Mouse (Mus musculus): ENCODE data around the gene Pemt. TPM values are rescaled to one million over a fixed set of nuclear protein-coding genes. Genes with fewer than 3 reads are reported as not detected.

The Pemt gene
- polyA plus RNA-seq, 1 experiment from 2014 or later = 8.3 TPM

DNA sequence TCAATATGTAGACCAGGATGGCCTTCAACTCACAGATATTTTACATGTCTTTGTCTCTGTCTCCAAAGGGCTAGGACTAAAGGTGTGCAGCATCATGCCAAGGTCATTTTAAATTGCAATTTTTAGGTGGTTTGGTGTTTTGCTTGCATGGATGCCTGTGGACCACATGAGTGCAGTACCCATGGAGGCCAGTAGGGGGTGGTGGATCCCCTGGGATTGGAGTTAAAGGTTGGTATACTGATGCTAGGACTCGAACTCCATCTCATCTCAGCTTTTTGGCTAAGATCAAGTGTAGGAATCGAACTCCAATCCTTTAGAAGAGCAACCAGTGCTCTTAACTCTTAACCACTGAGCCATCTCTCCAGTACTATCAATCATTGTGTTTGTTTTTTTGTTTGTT is 38.3 kb upstream of the Pemt start:
- Histone ChIP-seq H3K4me1 (ENCODE audit: control insufficient read depth, insufficient read depth, low read depth, low read length) (peaks cover 6% of the 10 kb centered on the region), H3K27me3 (replicated peaks; ENCODE audit: control insufficient read depth, insufficient read depth, low read length) (no peaks in the 10 kb centered on the region), H3K4me2 (ENCODE audit: low read length) (no peak overlapping the region), H3K9me3 (ENCODE audit: control insufficient read depth, low read length) (no peaks in the 10 kb centered on the region), H3K9ac (ENCODE audit: low read depth, low read length) (no peak overlapping the region), H3K36me3 (ENCODE audit: control insufficient read depth, insufficient read depth, low read length) (no peaks in the 10 kb centered on the region), H3K4me3 (ENCODE audit: low read length) (no peak overlapping the region), H3K27ac (ENCODE audit: low read depth, low read length) (no peak overlapping the region)
- 42% methylated on average over 2 of the region's 2 CpGs for WGBS
- ATAC-seq = no peak

DNA sequence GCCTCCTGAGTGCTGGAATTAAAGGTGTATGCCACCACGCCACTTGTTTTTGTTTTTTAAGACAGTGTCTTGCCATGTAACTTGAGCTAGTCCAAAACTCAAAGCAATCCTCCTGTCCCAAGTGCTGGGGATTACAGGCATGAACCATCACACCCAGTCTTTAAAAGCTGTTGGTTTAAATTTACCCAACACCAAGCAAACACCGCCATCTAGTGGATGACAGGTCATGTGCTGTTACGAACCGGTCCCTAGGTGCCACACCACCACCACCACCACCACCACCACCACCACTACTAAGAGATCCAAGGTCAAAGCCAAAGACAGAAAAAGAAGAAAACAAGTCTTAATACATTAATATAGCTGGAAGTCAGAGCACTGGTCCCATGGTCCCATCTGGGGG is 30.5 kb upstream of the Pemt start:
- Histone ChIP-seq H3K9ac (ENCODE audit: low read depth, low read length) (no peak overlapping the region), H3K27ac (ENCODE audit: low read depth, low read length) (no peak overlapping the region), H3K4me1 (ENCODE audit: control insufficient read depth, insufficient read depth, low read depth, low read length) (no peaks in the 10 kb centered on the region), H3K27me3 (replicated peaks; ENCODE audit: control insufficient read depth, insufficient read depth, low read length) (no peaks in the 10 kb centered on the region), H3K36me3 (ENCODE audit: control insufficient read depth, insufficient read depth, low read length) (no peaks in the 10 kb centered on the region), H3K9me3 (ENCODE audit: control insufficient read depth, low read length) (no peaks in the 10 kb centered on the region), H3K4me2 (ENCODE audit: low read length) (no peak overlapping the region), H3K4me3 (ENCODE audit: low read length) (no peak overlapping the region)
- ATAC-seq = no peak
- WGBS = 16% methylated on average over 4 of the region's 4 CpGs

GRCm38 (mm10) chr11:60076183-60076582 is 29.9 kb upstream of the Pemt start:
- Histone ChIP-seq H3K9ac (ENCODE audit: low read depth, low read length) (no peak overlapping the region), H3K4me3 (ENCODE audit: low read length) (no peak overlapping the region), H3K36me3 (ENCODE audit: control insufficient read depth, insufficient read depth, low read length) (no peaks in the 10 kb centered on the region), H3K9me3 (ENCODE audit: control insufficient read depth, low read length) (no peaks in the 10 kb centered on the region), H3K4me1 (ENCODE audit: control insufficient read depth, insufficient read depth, low read depth, low read length) (no peaks in the 10 kb centered on the region), H3K27me3 (replicated peaks; ENCODE audit: control insufficient read depth, insufficient read depth, low read length) (no peaks in the 10 kb centered on the region), H3K4me2 (ENCODE audit: low read length) (no peak overlapping the region), H3K27ac (ENCODE audit: low read depth, low read length) (no peak overlapping the region)
- WGBS = 68% methylated on average over 3 of the region's 3 CpGs
- no peak for ATAC-seq

DNA sequence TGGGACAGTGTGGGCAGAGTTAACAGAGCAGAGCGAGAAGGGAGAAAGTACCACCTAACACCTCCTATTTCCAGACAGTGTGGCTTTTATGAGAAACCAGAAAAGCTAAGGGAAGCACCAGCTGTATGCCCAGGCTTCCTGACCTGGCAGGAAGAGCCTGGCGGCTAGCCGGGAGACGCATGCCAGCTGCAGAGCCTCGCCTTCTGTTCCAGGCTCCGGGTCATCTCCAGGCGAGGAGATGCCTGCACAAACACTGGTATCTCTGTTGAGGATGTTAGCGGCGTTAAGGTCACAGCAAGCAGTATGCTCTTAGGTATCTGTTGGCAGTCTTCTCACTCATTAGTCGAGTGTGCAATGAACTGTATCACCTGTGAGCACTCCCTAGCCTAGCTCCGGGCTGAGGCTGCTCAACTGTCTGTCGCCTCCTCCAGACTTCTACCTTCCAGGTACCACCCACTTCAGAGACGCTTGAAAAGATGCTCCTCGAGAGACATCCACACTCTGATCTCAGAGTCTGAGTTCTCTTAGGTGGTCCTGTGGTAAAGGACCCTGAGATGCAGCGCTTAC is 27.7 kb upstream of the Pemt start:
- Histone ChIP-seq H3K4me2 (ENCODE audit: low read length) (no peak overlapping the region), H3K9me3 (ENCODE audit: control insufficient read depth, low read length) (no peaks in the 10 kb centered on the region), H3K36me3 (ENCODE audit: control insufficient read depth, insufficient read depth, low read length) (no peaks in the 10 kb centered on the region), H3K4me3 (ENCODE audit: low read length) (no peak overlapping the region), H3K27me3 (replicated peaks; ENCODE audit: control insufficient read depth, insufficient read depth, low read length) (no peaks in the 10 kb centered on the region), H3K27ac (ENCODE audit: low read depth, low read length) (peak overlapping the region; percentile 18; the same call in 1 of the 2 replicates), H3K9ac (ENCODE audit: low read depth, low read length) (0 out of 2 replicates have a peak overlapping the region, but pooled peaks have one; percentile 11), H3K4me1 (ENCODE audit: control insufficient read depth, insufficient read depth, low read depth, low read length) (no peaks in the 10 kb centered on the region)
- ATAC-seq = no peak
- 69% methylated on average over 15 of the region's 15 CpGs for WGBS

- Histone ChIP-seq H3K9ac (ENCODE audit: low read depth, low read length) (no peak overlapping the region), H3K36me3 (ENCODE audit: control insufficient read depth, insufficient read depth, low read length) (no peaks in the 10 kb centered on the region), H3K9me3 (ENCODE audit: control insufficient read depth, low read length) (no peaks in the 10 kb centered on the region), H3K27me3 (replicated peaks; ENCODE audit: control insufficient read depth, insufficient read depth, low read length) (no peaks in the 10 kb centered on the region), H3K27ac (ENCODE audit: low read depth, low read length) (no peak overlapping the region), H3K4me2 (ENCODE audit: low read length) (no peak overlapping the region), H3K4me3 (ENCODE audit: low read length) (no peak overlapping the region), H3K4me1 (ENCODE audit: control insufficient read depth, insufficient read depth, low read depth, low read length) (no peaks in the 10 kb centered on the region)
- no peak for ATAC-seq
These were observed 26.8 kb upstream of the Pemt start for GRCm38 (mm10) chr11:60073121-60073520.

GRCm38 (mm10) chr11:60071221-60071620 is 24.9 kb upstream of the Pemt start:
- Histone ChIP-seq H3K4me1 (ENCODE audit: control insufficient read depth, insufficient read depth, low read depth, low read length) (no peaks in the 10 kb centered on the region), H3K4me3 (ENCODE audit: low read length) (no peak overlapping the region), H3K9me3 (ENCODE audit: control insufficient read depth, low read length) (no peaks in the 10 kb centered on the region), H3K27me3 (replicated peaks; ENCODE audit: control insufficient read depth, insufficient read depth, low read length) (no peaks in the 10 kb centered on the region), H3K27ac (ENCODE audit: low read depth, low read length) (no peak overlapping the region), H3K9ac (ENCODE audit: low read depth, low read length) (no peak overlapping the region), H3K36me3 (ENCODE audit: control insufficient read depth, insufficient read depth, low read length) (no peaks in the 10 kb centered on the region), H3K4me2 (ENCODE audit: low read length) (no peak overlapping the region)
- 94% methylated on average over 6 of the region's 6 CpGs for WGBS
- ATAC-seq = no peak

- no peak overlapping the region for H3K9ac ChIP-seq (ENCODE audit: low read depth, low read length)
These were observed 24.3 kb upstream of the Pemt start for GRCm38 (mm10) chr11:60070599-60070998.

GRCm38 (mm10) chr11:60068631-60069030 is 22.3 kb upstream of the Pemt start:
- Histone ChIP-seq H3K27me3 (replicated peaks; ENCODE audit: control insufficient read depth, insufficient read depth, low read length) (no peaks in the 10 kb centered on the region), H3K9me3 (ENCODE audit: control insufficient read depth, low read length) (no peaks in the 10 kb centered on the region), H3K4me1 (ENCODE audit: control insufficient read depth, insufficient read depth, low read depth, low read length) (no peaks in the 10 kb centered on the region), H3K9ac (ENCODE audit: low read depth, low read length) (no peak overlapping the region), H3K4me3 (ENCODE audit: low read length) (no peak overlapping the region), H3K4me2 (ENCODE audit: low read length) (no peak overlapping the region), H3K27ac (ENCODE audit: low read depth, low read length) (no peak overlapping the region), H3K36me3 (ENCODE audit: control insufficient read depth, insufficient read depth, low read length) (no peaks in the 10 kb centered on the region)
- no peak for ATAC-seq

More at GRCm38 (mm10) chr11:60070599-60070998, 24.3 kb upstream of the Pemt start:
- Histone ChIP-seq H3K9me3 (ENCODE audit: control insufficient read depth, low read length) (no peaks in the 10 kb centered on the region), H3K4me1 (ENCODE audit: control insufficient read depth, insufficient read depth, low read depth, low read length) (no peaks in the 10 kb centered on the region), H3K27ac (ENCODE audit: low read depth, low read length) (no peak overlapping the region), H3K4me3 (ENCODE audit: low read length) (no peak overlapping the region), H3K27me3 (replicated peaks; ENCODE audit: control insufficient read depth, insufficient read depth, low read length) (no peaks in the 10 kb centered on the region), H3K4me2 (ENCODE audit: low read length) (no peak overlapping the region), H3K36me3 (ENCODE audit: control insufficient read depth, insufficient read depth, low read length) (no peaks in the 10 kb centered on the region)
- ATAC-seq = 0 out of 2 replicates have a peak, but pooled peaks have one; percentile 54
- WGBS = 31% methylated on average over 8 of the region's 8 CpGs

- Histone ChIP-seq H3K4me3 (ENCODE audit: low read length) (no peak overlapping the region), H3K27me3 (replicated peaks; ENCODE audit: control insufficient read depth, insufficient read depth, low read length) (no peaks in the 10 kb centered on the region), H3K27ac (ENCODE audit: low read depth, low read length) (no peak overlapping the region), H3K36me3 (ENCODE audit: control insufficient read depth, insufficient read depth, low read length) (no peaks in the 10 kb centered on the region), H3K9ac (ENCODE audit: low read depth, low read length) (no peak overlapping the region), H3K4me1 (ENCODE audit: control insufficient read depth, insufficient read depth, low read depth, low read length) (no peaks in the 10 kb centered on the region), H3K4me2 (ENCODE audit: low read length) (no peak overlapping the region), H3K9me3 (ENCODE audit: control insufficient read depth, low read length) (no peaks in the 10 kb centered on the region)
- WGBS = 89% methylated on average over 4 of the region's 4 CpGs
- ATAC-seq = no peak
These were observed 21.4 kb upstream of the Pemt start for GRCm38 (mm10) chr11:60067646-60068045.

- no peaks in the 10 kb centered on the region for H3K9me3 ChIP-seq (ENCODE audit: control insufficient read depth, low read length)
- WGBS = 81% methylated on average over 1 of the region's 1 CpGs
- no peak overlapping the region for H3K9ac ChIP-seq (ENCODE audit: low read depth, low read length)
- H3K4me1 ChIP-seq (ENCODE audit: control insufficient read depth, insufficient read depth, low read depth, low read length) = no peaks in the 10 kb centered on the region
- H3K36me3 ChIP-seq (ENCODE audit: control insufficient read depth, insufficient read depth, low read length) = no peaks in the 10 kb centered on the region
- H3K4me3 ChIP-seq (ENCODE audit: low read length) = no peak overlapping the region
- no peak for ATAC-seq
- no peaks in the 10 kb centered on the region for H3K27me3 ChIP-seq (replicated peaks; ENCODE audit: control insufficient read depth, insufficient read depth, low read length)
- H3K4me2 ChIP-seq (ENCODE audit: low read length) = no peak overlapping the region
- no peak overlapping the region for H3K27ac ChIP-seq (ENCODE audit: low read depth, low read length)
These were observed 19.0 kb upstream of the Pemt start for GRCm38 (mm10) chr11:60065267-60065666.
